In the genomic region with DNA sequence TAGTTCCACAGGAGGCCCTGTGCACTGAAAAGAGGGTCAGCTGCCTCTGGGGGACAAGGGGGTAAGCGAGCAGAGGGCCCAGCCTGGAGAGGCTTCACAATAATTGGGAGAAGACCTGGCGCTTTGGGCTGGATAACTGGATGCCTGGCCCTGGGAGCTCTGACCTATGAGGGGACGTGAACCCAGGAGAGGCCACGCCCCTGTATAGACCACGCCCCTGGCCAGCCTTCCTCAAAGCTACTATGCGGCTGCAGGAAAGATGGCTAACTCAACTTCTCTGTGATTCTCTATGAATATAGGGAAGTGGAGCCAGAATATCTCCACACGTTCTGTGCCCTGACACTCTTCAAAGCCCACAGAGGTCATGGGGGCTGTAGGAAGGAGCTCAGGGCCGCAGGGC, we compare ENCODE assay signal across 12 mouse cellular contexts. TPM values are rescaled to one million over a fixed set of nuclear protein-coding genes. Genes with fewer than 3 reads are reported as not detected.
DNase-seq lines count a peak whose midpoint lies in the region; ATAC-seq and TF ChIP-seq lines count a peak whose summit lies in the region.
"Had no signal": no experiment of that assay in that cellular context is flagged by ENCODE, and none has a peak within 500 bp of the region (broad histone marks: within the 10 kb centered on the region; RNA-seq: fewer than 3 reads in every experiment).

No protein-coding gene starts in this region.

- DNase-seq in ZHBTc4 (ENCODE audit: low read depth, low spot score): peak; percentile 94
- peak; percentile 38 for DNase-seq in liver, embryonic 13.5 days
- no peak for DNase-seq in cerebellum, adult 9-10 months
- DNase-seq in gastrocnemius, adult 8-10 months (ENCODE audit: low spot score in 2 of 2): no peak
- DNase-seq: adrenal gland, adult 8-10 months; gastrocnemius, postnatal 36 days; right cerebral cortex, postnatal 25 days had no signal

- H3K4me3 ChIP-seq in intestine, postnatal 0 days (ENCODE audit: low read depth, low read length): no peak overlapping the region
- no peak overlapping the region for H3K4me3 ChIP-seq in intestine, embryonic 15.5 days (replicated peaks)
- peak overlapping the region; percentile 31 for H3K4me3 ChIP-seq in ES-Bruce4 (ENCODE audit: low read depth, low read length)
- no peak overlapping the region for H3K4me3 ChIP-seq in liver, embryonic 13.5 days (replicated peaks)
- H3K4me3 ChIP-seq: megakaryocyte, embryonic 14.5 days had no signal

- H3K4me1 ChIP-seq in intestine, postnatal 0 days (replicated peaks; ENCODE audit: control insufficient read depth, insufficient read depth, low read length): peaks cover 4% of the 10 kb centered on the region; the same call in 1 of the 2 replicates
- peaks cover 22% of the 10 kb centered on the region for H3K4me1 ChIP-seq in intestine, embryonic 15.5 days (replicated peaks)
- peaks cover 16% of the 10 kb centered on the region for H3K4me1 ChIP-seq in ES-Bruce4 (ENCODE audit: control insufficient read depth, insufficient read depth, low read length)
- H3K4me1 ChIP-seq in liver, embryonic 13.5 days (replicated peaks): peaks cover 34% of the 10 kb centered on the region

- no peaks in the 10 kb centered on the region for H3K27me3 ChIP-seq in intestine, postnatal 0 days (replicated peaks; ENCODE audit: control insufficient read depth, insufficient read depth, low read length)
- no peaks in the 10 kb centered on the region for H3K27me3 ChIP-seq in intestine, embryonic 15.5 days (replicated peaks)
- H3K27me3 ChIP-seq in ES-Bruce4 (ENCODE audit: control insufficient read depth, insufficient read depth, low read length, poor library complexity, severe bottlenecking): no peaks in the 10 kb centered on the region
- no peaks in the 10 kb centered on the region; the same call in 1 of the 2 replicates for H3K27me3 ChIP-seq in liver, embryonic 13.5 days

- 38% methylated on average over 8 of the region's 8 CpGs for WGBS in intestine, postnatal 0 days
- WGBS in intestine, embryonic 15.5 days: 27% methylated on average over 8 of the region's 8 CpGs
- WGBS in liver, embryonic 13.5 days (ENCODE audit: insufficient replicate concordance): 9% methylated on average over 8 of the region's 8 CpGs

- no peak overlapping the region for H3K4me2 ChIP-seq in intestine, postnatal 0 days (replicated peaks; ENCODE audit: low read depth)
- no peak overlapping the region for H3K4me2 ChIP-seq in intestine, embryonic 15.5 days (replicated peaks)
- 0 out of 2 replicates have a peak overlapping the region, but pooled peaks have one; percentile 23 for H3K4me2 ChIP-seq in liver, embryonic 13.5 days

- no peak overlapping the region for H3K9ac ChIP-seq in intestine, postnatal 0 days (ENCODE audit: low read depth, low read length)
- H3K9ac ChIP-seq in intestine, embryonic 15.5 days: no peak overlapping the region
- H3K9ac ChIP-seq in ES-Bruce4 (ENCODE audit: low read depth, poor library complexity, severe bottlenecking): peak overlapping the region; percentile 12; the same call in 1 of the 2 replicates
- peak overlapping the region; percentile 15; the same call in 1 of the 2 replicates for H3K9ac ChIP-seq in liver, embryonic 13.5 days

- no peak for TF ChIP-seq CTCF in intestine, postnatal 0 days (IDR thresholded peaks at IDR 0.05; ENCODE audit: low read depth)
- TF ChIP-seq CTCF in ES-Bruce4 (IDR thresholded peaks at IDR 0.05; ENCODE audit: low read depth, low read length): no peak

- TF ChIP-seq EP300 in ES-Bruce4 (IDR thresholded peaks at IDR 0.05; ENCODE audit: insufficient read depth, low read depth, low read length): no peak

- H3K27ac ChIP-seq in intestine, postnatal 0 days (ENCODE audit: low read depth, low read length): no peak overlapping the region
- no peak overlapping the region for H3K27ac ChIP-seq in intestine, embryonic 15.5 days
- peak overlapping the region; percentile 71 for H3K27ac ChIP-seq in ES-Bruce4 (ENCODE audit: insufficient read depth, low read length)
- no peak overlapping the region for H3K27ac ChIP-seq in liver, embryonic 13.5 days

- H3K36me3 ChIP-seq in intestine, postnatal 0 days (ENCODE audit: control insufficient read depth, insufficient read depth): no peaks in the 10 kb centered on the region
- no peaks in the 10 kb centered on the region for H3K36me3 ChIP-seq in intestine, embryonic 15.5 days
- no peaks in the 10 kb centered on the region for H3K36me3 ChIP-seq in ES-Bruce4 (ENCODE audit: control insufficient read depth, insufficient read depth, low read length, poor library complexity, severe bottlenecking)
- H3K36me3 ChIP-seq in liver, embryonic 13.5 days: no peaks in the 10 kb centered on the region

- TF ChIP-seq POLR2A in ES-Bruce4 (IDR thresholded peaks at IDR 0.05; ENCODE audit: insufficient read depth, low read length): peak; percentile 27

- H3K9me3 ChIP-seq in intestine, postnatal 0 days (ENCODE audit: control insufficient read depth): no peaks in the 10 kb centered on the region
- no peaks in the 10 kb centered on the region for H3K9me3 ChIP-seq in intestine, embryonic 15.5 days
- no peaks in the 10 kb centered on the region for H3K9me3 ChIP-seq in ES-Bruce4 (replicated peaks; ENCODE audit: control insufficient read depth, insufficient read depth, low read length, poor library complexity, severe bottlenecking)
- no peaks in the 10 kb centered on the region for H3K9me3 ChIP-seq in liver, embryonic 13.5 days (replicated peaks)
- H3K9me3 ChIP-seq: megakaryocyte, embryonic 14.5 days had no signal

- ATAC-seq in intestine, postnatal 0 days: peak; percentile 14; the same call in 1 of the 2 replicates
- ATAC-seq in intestine, embryonic 15.5 days: no peak; the same call in 1 of the 2 replicates
- peak; percentile 50; the same call in 1 of the 2 replicates for ATAC-seq in liver, embryonic 13.5 days (ENCODE audit: low read depth)
- no peak for ATAC-seq in erythroblast, adult 5-6 weeks (replicated peaks; ENCODE audit: low FRiP score, poor library complexity, severe bottlenecking)

RNA-seq across cellular contexts. Expression of a gene that starts 24.5 kb away (rescaled TPM):
- 116 and 122 TPM in 2 replicates for polyA plus RNA-seq in intestine, postnatal 0 days (2015; fragmentation: Nextera tagmentation; extraction: Ambion mirVana)
- 207 and 233 TPM in 2 replicates for polyA plus RNA-seq in intestine, embryonic 15.5 days (2015; fragmentation: Nextera tagmentation; extraction: Ambion mirVana)
- 11.9 and 15.0 TPM in 2 replicates for polyA plus RNA-seq in ES-Bruce4 (2011; ENCODE audit: insufficient read depth, insufficient read length, low read depth, missing spikeins)
- polyA plus RNA-seq in liver, embryonic 13.5 days (2015; fragmentation: Nextera tagmentation; extraction: Ambion mirVana): 134 and 148 TPM in 2 replicates
- 1.7 TPM in 1 of 2 replicates, not detected in the other for total RNA-seq in erythroblast, adult 5-6 weeks (2015; ENCODE audit: low replicate concordance)
- not detected in 2 replicates for total RNA-seq in erythroblast, adult 5-6 weeks (2017; ENCODE audit: low replicate concordance)
- total RNA-seq in gastrocnemius, adult 8-10 months (2022): under 1 TPM in 2 of 4 experiments, not detected in 2; 0.34 to 0.70 TPM

Comparison
In these comparisons a context has a peak if more than half of its experiments do, and no peak if none do; other contexts are left out.
1. ATAC-seq: peak in intestine, postnatal 0 days (single experiment) and liver, embryonic 13.5 days (single experiment); none in intestine, embryonic 15.5 days (single experiment) and erythroblast, adult 5-6 weeks (single experiment).
2. H3K9ac ChIP-seq: peak in ES-Bruce4 (single experiment) and liver, embryonic 13.5 days (single experiment); none in intestine, postnatal 0 days (single experiment) and intestine, embryonic 15.5 days (single experiment).
3. DNase-seq: peak in ZHBTc4 (single experiment) and liver, embryonic 13.5 days (single experiment); none in cerebellum, adult 9-10 months (single experiment) and gastrocnemius, adult 8-10 months (0 of 2).